Mouse (Mus musculus) testis, adult 2 months (tissue): ENCODE data around the gene Plgrkt. TPM values are rescaled to one million over a fixed set of nuclear protein-coding genes. Genes with fewer than 3 reads are reported as not detected.

Experiments
- H3K27ac ChIP-seq: fragments of 200-500 bp; 2 replicates; pipeline ENCODE4 v1.5.1; 2012; ENCODE audit warnings: low read depth, low read length; ENCODE audit not compliant: control insufficient read depth, insufficient read depth
- H3K27me3 ChIP-seq: fragments of 200-500 bp; 2 replicates; pipeline ENCODE4 v1.6.1; 2012; ENCODE audit warnings: mild to moderate bottlenecking, low read length, moderate library complexity; ENCODE audit not compliant: control insufficient read depth, insufficient read depth
- H3K36me3 ChIP-seq: fragments of 200-500 bp; 2 replicates; pipeline ENCODE4 v1.6.1; 2012; ENCODE audit warnings: mild to moderate bottlenecking, low read length; ENCODE audit not compliant: control insufficient read depth, insufficient read depth
- H3K4me1 ChIP-seq: fragments of 200-500 bp; 2 replicates; pipeline ENCODE4 v1.6.1; 2012; ENCODE audit warnings: low read length; ENCODE audit not compliant: control insufficient read depth, insufficient read depth
- H3K4me3 ChIP-seq: fragments of 200-500 bp; 2 replicates; pipeline ENCODE4 v1.5.1; 2012; ENCODE audit warnings: low read depth, mild to moderate bottlenecking, low read length, moderate library complexity, mixed read lengths; ENCODE audit not compliant: control insufficient read depth
- CTCF ChIP-seq: fragments of 200-500 bp; IDR thresholded peaks from 2 replicates; pipeline ENCODE4 v1.5.1; 2012; ENCODE audit warnings: low read depth, mild to moderate bottlenecking, inconsistent platforms, low read length, moderate library complexity; ENCODE audit not compliant: control insufficient read depth, insufficient read depth, insufficient replicate concordance
- POLR2A ChIP-seq: fragments of 200-500 bp; IDR thresholded peaks from 2 replicates; pipeline ENCODE4 v1.6.1; 2012; ENCODE audit warnings: low read depth, mild to moderate bottlenecking, inconsistent platforms, low read length, moderate library complexity; ENCODE audit not compliant: control insufficient read depth
- polyA plus RNA-seq: library from polyadenylated mRNA; depleted of rRNA; stranded (reverse); fragments of >200 nt; gene quantifications from 2 replicates; pipeline ENCODE4 v1.2.3, GENCODE M21; 2012; rRNA removed

Gene Plgrkt
- polyA plus RNA-seq, 1 experiment, result 4.9 TPM

DNA sequence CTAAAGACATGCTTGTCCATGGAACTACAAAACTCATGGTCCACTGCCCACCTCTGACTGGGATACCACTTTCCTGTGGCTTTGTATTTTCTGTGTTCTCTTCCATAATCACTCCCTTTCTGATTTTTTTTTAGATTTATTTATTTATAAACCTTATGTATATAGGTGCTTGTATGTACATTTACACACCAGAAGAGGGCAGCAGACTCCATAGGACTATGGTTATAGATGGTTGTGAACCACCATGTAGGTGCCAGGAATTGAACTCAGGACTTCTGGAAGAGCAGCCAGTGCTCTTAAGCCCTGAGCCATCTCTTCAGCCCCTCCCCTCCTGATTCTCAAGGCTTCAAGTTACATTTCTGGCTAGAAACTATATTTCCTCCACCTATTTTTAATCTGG is 58.4 kb downstream of the Plgrkt start:
- Histone ChIP-seq H3K36me3 (no peaks in the 10 kb centered on the region), H3K4me1 (no peaks in the 10 kb centered on the region)

GRCm38 (mm10) chr19:29302119-29302518 is 65.1 kb downstream of the Plgrkt start:
- no peaks in the 10 kb centered on the region for H3K27me3 ChIP-seq

More for the DNA sequence above, 58.4 kb downstream of the Plgrkt start:
- no peaks in the 10 kb centered on the region for H3K27me3 ChIP-seq
- TF ChIP-seq POLR2A (no peak), CTCF (no peak)
- H3K4me3 ChIP-seq, result no peak overlapping the region
- no peak overlapping the region for H3K27ac ChIP-seq

GRCm38 (mm10) chr19:29300919-29301318 is 66.3 kb downstream of the Plgrkt start:
- no peak overlapping the region for H3K27ac ChIP-seq
- TF ChIP-seq POLR2A (no peak), CTCF (no peak)
- H3K4me3 ChIP-seq, result no peak overlapping the region
- H3K27me3 ChIP-seq, result no peaks in the 10 kb centered on the region
- H3K36me3 ChIP-seq, result no peaks in the 10 kb centered on the region
- no peaks in the 10 kb centered on the region for H3K4me1 ChIP-seq

More at GRCm38 (mm10) chr19:29302119-29302518, 65.1 kb downstream of the Plgrkt start:
- Histone ChIP-seq H3K4me3 (no peak overlapping the region), H3K36me3 (no peaks in the 10 kb centered on the region), H3K4me1 (no peaks in the 10 kb centered on the region), H3K27ac (no peak overlapping the region)
- TF ChIP-seq CTCF (no peak), POLR2A (no peak)

Other genes starting within 250 kb of the Plgrkt start
- gene Jak2, start 115.6 kb downstream of the Plgrkt start, polyA plus RNA-seq, result 1.7 TPM in 2 replicates
- 248 and 302 TPM in 2 replicates for gene Insl6, start 42.0 kb downstream of the Plgrkt start, polyA plus RNA-seq
- gene Rln1, start 32.7 kb downstream of the Plgrkt start, polyA plus RNA-seq, result not detected in 2 replicates
- 0.88 and 1.3 TPM in 2 replicates for gene Cd274, start 65 bp upstream of the Plgrkt start, polyA plus RNA-seq
- 0.19 and 0.46 TPM in 2 replicates for gene Pdcd1lg2, start 43.5 kb upstream of the Plgrkt start, polyA plus RNA-seq
- gene Ric1, start 154.9 kb upstream of the Plgrkt start, polyA plus RNA-seq, result 4.6 and 5.2 TPM in 2 replicates